Mouse (Mus musculus) E14TG2a.4 (cell line): ENCODE data around the gene Gm1673.

ENCODE experiments used
- CTCF ChIP-seq: conservative IDR thresholded peaks from 2 replicates; pipeline ENCODE4 v1.5.1; 2014; ENCODE audit warnings: low read length
- NANOG ChIP-seq: IDR thresholded peaks from 2 replicates; pipeline ENCODE4 v1.6.1; 2014; ENCODE audit warnings: borderline replicate concordance, low read length, mixed read lengths
- POU5F1 ChIP-seq: IDR thresholded peaks from 2 replicates; pipeline ENCODE4 v1.6.1; 2014; ENCODE audit warnings: low read length, borderline replicate concordance

GRCm38 (mm10) chr5:34001401-34001800, 18.2 kb downstream of the Gm1673 start:
- TF ChIP-seq CTCF (no peak), NANOG (no peak), POU5F1 (no peak)
